Mouse (Mus musculus) induced T-regulatory cell, adult 2 months (primary cell): ENCODE data around the gene Sgms1.

Experiments
- DNase-seq: peaks from one replicate; pipeline ENCODE4 v3.0.0-alpha.2; 2012; ENCODE audit warnings: low read depth

Sgms1 gene

DNA sequence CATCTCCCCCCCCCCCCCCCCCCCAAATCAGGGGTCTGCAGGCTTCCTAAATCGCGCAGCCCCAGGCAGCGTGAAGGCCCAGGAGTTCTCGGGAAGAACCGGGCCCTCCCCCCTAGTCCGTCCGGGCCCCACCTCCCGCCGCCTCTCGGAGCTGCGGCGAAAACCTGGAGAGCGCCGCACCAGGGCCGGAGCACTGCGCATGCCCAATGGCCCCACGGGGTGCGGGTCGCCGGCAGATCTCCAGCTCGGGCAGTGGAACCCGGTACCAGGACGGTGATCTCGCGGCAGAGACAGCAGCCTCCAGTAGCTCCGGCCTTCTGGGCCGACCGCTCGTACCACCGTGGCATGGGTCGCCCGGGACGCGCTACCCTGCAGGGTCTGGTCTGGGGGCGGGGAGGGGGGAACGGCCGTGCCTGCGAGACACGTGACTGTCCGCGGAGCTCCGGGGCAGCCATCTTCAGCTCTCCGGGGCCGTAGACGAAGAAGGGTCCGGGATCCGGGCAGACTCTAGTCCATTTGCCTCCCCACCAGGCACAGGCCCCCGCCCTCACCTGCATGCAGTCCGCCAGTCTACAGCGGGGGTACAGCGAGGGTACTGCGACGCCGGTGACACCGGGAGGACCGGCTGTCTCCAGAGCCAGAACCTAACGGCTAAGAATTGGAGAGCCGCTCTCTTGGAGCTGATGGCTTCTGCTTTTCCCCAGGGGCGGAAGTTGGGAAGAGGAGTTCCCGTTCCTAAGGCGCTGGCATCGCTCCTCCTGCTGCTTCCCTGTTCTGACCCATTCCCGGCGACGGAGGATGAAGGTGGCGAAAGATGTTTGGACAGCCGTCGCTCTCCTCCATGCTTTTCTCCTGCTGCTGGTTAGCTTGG, at the start of gene Sgms1:
Sgms1 (minus strand) TSS at position 714 of the 871 bp plus-strand sequence.
- DNase-seq = peak; percentile 86

DNA sequence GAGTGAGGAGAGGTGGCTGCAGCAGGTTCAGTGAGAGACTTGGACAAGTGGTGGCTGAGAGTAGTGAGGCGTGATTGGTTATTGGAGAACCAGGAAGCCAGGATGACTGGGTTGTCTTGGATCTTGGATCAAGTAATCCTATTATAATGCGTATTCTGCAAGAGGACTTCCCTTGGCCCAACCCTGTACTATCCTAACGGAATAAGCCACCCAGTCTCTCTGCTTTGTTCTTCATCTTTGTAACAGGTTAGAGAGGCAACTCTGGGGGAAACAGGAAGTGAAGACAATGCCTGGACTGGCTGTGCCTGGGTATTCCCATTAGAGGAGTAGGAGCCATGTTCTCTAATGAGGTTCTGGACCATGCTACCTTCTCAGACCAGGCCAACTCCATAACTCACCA, 36.3 kb upstream of the Sgms1 start:
- DNase-seq = no peak

DNA sequence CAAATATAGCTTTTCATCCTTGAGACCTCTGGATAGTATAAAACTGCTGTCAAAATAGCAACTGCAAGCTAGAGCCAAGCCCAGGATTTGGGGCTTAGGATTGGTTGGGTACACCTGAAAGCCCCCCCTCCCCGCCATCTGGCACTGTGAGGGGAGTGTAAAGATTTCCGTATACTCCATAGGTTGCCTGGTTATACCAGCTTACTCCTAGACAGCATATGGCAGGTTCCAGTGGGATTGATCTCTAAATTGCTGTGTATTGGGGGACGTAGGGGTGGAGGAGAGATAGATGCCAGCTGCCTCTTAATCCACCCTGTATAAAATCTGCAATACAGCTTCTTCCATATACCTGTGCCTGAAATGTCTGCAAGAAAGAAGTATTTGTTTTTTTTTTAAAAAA, 35.2 kb upstream of the Sgms1 start:
- no peak for DNase-seq

DNA sequence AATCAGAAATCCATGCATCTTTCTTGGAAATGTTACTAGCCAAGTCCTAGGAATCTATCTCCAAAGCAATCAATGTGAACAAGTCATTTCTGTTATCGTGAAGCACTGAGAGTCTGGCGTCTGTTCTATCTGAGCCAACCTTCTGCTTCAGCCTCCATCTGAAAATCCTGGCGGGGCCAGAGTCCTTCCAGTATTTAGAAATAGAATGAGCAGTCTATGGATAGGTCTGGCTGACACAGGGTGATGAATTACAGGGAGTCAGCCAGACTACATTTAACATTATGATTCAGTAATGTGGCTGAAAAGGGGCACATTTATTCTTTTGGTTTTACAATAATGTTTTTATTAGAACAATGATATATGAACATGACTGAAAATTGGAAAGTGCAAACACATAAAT, 29.6 kb upstream of the Sgms1 start:
- no peak for DNase-seq

DNA sequence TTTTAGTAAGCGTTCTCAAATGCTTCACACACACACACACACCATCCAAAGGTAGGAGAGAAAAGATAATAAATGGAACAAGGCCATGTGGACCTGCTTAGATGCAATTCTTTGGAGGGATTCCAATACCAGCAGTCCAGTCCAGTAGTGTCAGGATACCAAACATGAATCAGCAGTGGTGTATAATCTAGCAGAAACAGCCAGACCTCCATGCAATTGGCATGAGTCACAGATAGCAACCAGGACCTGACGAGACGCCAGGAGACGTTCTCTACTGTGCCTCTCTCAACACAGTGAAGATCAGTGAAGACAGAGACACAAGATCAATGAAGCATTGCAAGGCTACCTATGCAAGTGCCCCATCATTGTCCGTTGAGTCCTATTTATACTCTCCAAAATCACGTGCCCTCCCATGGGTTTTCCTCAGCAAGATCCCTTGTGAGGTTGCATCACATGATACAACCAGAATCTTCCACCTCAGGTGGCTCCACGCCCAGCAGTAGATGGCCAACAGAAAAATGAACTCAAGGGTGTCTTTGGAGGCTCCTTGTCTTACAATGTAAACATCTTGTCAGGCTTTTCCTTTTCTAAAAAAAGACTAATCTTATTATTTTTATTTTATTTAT, 27.3 kb upstream of the Sgms1 start:
- DNase-seq = no peak

DNA sequence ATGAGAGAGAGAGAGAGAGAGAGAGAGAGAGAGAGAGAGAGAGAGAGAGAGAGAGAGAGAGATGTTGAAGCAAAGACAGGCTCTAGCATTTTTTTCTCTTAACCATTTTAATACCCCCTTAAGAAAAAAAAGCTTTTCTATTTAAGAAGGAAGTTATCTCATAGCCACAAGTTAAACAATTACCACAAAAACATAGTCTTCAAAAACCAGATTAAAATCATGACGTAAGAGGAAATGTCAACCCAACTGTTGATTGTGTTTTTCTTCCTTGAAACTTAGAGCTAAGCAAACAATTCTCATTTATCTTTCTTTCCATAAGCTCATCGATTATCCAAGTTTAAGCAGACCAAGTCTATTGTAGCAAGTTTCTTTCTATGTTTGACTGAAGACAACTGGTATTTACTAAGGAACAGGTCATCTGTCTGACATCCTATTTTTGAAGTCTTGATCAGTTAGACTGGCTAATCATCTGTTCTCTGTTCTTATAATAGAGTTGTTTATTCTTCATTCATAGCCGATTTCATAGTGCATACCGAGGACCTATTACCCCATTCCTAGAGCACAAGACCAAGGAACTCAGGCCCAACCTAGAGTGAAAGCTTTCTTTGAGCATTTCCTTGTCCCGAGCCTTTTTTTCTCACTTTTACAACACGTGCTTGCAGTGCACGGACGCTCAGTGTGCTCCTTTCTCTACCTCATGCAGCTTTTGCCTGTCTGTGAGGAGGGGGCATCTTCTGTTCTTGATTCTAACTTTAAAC, 20.3 kb upstream of the Sgms1 start:
- peak; percentile 87 for DNase-seq

DNA sequence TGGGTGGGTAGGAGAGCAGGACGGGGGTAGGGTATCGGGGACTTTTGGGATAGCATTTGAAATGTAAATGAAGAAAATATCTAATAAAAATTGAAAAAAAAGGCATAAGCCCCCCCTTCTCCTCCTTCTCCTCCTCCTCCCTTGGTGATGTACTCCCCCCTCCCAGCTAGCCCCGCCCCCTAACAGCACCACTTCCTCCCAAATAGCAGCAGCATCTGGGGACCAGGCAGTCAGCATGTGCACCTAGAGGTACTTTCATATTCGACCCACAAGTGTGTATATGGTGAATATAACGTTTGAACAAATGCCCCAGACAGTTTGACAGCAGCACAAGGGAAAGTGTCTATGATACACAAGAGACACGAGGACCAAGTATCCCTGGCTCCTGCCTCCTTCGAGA, 17.2 kb upstream of the Sgms1 start:
- DNase-seq = peak; percentile 88

DNA sequence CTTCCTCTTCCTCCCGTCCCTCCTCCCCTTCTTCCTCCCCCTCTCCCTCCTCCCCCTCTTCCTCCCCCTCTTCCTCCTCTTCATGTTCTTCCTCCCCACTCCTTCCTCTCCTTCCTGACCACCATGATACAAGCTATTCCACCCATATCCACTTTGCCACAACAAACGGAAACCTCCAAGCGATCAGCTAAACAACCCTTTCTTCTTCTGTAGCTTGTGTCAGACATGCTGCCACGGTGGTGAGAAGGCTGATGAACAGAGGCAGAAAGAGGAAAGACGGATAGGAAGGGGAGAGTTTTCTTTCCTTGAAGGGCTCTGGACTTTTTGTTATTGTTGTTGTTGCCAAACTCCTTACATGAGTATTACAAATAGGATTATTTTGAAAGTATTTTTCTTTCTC, 14.9 kb upstream of the Sgms1 start:
- DNase-seq = no peak

DNA sequence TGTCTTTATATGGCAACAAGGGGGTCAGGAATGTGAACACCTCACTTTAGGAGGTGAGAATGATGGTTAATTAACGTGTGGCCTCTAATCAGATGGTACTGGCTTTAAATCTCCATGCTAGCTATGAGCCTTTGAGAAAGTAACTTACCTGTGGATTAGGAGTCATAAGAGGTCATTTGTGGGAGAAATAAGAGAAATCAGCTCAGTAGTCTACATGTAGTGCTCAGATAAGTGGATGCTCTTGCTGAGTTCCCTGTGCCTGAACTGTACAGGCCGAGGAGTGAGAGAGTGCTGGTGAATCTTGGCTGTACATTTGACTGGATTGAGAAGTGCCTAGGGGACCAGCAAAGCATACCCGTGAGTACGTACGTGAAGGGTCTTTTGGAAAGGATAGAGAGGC, 14.3 kb upstream of the Sgms1 start:
- no peak for DNase-seq

DNA sequence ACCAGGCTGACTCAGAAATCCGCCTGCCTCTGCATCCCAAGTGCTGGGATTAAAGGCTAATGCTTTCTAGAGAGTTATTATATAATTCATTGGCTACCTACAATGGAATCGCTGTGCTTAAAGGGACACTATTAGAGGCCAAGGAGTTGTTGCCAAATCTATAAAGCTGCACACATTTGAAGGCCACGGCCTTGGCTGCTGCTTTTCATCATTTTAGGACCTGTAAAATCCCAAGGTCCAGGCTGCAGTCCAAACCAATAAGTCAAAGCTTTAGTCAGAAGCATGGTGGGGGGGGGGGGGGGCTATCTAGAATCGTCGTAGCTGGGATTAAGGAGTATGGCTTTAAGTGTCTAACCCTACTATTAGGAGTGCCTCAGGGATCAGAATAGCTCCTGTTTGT, 9.0 kb upstream of the Sgms1 start:
- no peak for DNase-seq

DNA sequence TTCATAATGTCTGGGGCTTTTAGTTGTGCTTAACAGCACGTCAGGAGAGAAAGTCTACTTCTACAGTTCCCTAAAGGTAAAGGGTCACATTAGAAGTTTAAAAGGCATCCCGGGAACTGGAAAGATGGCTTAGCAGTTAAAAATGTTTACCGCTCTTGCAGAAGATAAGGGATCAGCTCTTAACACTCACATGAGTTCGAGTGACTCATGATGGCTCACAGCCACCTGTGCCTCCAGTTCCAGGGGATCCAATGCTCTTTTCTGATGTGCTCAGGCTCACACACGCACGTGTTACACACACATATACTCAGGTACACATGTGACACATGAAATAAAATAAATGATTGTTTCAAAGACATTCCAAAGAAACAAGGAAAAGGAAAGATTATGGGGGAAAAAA, 6.8 kb upstream of the Sgms1 start:
- DNase-seq = no peak

DNA sequence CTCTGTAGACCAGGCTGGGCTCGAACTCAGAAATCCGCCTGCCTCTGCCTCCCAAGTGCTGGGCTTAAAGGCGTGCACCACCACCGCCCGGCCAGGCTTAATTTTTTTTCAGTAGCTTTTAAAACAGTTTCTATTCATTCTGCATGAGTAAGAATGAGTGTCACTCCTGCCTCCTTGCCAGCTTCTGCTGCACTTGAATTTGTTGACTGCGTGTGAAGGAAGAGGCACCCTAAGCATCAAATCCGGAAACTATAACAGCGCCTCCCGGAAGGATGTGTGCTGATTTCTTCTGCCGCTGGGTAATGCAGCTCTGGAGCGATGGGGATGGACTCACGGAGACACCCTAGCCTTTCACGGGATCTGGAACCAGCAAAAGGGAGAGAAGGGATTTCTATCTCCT, 5.3 kb upstream of the Sgms1 start:
- no peak for DNase-seq

DNA sequence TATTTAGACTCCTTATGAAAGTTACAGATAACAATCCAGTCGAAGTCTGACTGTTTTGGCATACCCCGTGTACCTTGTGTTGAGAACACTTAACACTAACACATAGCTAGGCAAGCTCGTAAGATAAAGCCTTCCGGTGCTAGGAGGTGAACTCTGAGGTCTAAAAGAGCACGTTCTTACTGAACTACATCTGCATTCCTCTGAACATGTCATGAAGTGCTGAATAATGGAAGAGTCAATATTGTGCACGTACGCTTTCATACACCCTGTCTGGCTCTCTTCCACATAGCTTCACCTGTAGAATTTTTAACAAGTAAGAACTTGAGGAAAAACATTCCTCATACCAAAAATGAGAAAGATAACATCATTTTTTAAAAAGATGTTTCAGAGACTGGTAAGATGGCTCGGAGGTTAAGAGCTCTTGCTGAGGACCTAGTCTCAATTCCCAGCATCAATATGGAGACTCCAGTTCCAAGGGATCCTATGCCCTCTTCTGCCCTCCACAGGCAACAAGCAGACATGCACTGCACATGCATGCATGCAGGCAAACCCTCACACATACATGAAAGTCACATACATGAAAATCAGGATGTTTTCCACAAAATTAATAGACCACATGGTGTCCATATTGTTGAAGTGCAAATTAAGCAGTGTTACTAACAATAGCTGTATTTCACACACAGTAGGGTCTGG, 4.4 kb upstream of the Sgms1 start:
- no peak for DNase-seq

DNA sequence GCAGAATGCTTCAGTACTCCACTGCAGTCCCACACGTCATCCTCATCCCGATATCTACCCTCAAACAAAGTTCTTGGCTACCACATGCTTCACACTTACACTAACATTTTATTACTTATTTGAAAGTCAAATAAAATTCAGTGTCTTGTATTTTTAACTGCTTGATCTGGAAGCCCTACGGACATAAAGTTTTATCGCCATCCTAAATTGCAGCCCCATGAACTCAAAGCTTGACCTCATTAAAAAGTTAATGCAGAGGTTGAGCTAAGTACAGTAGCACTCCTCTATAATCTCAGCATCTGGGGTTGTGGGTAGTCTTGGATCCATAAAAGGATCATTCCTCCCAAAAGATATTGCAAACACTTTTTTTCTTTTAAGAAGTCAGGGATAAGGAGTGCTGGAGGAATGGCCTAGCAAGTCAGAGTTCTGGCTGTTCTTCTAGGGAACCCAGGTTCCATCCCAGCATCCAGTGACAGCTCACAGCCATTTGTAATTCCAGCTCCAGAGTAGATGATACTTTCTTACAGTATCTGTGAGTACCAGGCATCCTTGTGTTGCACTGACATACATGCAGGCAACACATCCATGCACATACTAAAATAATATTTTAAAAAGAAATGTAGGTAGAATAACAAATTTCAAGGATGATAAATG, 3.7 kb upstream of the Sgms1 start:
- no peak for DNase-seq

DNA sequence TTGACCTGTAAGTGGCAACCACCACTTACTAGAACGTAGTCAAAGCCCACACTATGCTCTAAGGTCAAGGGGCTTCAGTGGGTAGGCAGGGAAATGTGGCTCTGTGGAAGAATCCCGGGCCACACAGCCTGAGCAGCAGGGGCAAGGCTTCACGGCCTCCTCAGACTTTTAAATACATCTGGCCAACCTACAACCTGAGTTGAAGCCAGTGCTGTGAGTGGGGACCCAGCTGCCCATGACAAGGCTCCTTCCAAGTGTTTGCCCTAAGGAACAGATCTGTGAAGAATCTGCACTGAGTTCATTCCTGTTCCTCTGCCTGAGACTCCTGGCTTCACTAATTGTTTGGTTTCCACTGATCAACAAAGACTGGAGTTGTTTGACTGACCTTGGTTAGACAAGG, 1.9 kb upstream of the Sgms1 start:
- no peak for DNase-seq

DNA sequence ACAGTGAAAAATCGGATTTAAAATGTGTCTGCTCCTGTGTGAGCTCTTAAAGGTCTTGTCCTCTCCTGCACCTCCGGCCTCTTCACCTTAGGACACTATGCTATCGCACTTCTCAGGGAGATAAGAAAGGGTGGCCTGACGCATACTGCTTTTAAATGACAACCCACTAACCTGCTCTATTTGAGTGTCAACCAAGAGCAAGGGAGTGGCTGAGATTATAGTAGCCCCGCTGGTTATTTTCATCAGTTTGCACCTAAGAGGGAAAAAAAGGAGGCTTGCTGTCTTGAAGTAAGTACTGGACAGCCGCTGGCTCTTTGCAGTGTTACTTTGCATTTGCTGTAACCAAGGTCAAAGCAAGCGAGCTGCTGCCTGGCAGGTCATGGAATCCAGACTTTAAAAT, 602 bp upstream of the Sgms1 start:
- DNase-seq = peak; percentile 31

DNA sequence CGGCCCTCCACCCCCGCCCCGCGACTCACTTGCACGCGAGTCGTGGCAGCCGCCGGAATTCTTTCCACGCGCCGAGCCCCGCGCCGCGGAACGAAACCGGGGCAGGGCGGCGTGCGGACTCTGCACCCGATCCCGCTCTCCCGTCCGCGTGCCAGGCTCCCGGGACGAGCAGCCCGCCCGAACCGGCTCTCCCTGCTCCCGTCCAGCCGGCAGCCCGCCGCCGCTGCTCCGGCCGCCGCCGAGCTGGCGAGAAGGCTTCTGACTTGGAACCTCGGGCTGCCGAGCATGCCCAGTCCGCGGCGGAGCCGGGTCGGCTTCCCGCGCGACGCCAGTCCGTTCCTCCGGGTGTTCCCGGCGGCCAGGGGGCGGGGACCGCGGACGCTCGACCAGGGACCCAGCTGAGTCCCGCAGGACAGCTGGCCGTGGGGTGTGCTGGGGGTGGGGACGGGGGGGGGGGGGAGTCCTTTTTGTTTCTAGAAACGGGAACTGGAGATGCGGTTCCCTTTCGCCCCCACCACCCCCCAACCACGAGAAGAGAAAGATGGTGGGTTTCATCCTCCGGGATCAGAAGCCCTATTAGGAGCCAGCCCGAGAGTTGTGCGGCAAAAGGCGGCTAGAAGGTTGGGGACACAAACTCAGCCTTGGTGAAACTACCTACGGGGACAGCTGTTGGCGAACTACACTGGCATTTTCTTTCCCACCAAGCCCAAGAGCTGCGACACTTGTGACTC, 1.2 kb downstream of the Sgms1 start:
- DNase-seq = peak; percentile 75

DNA sequence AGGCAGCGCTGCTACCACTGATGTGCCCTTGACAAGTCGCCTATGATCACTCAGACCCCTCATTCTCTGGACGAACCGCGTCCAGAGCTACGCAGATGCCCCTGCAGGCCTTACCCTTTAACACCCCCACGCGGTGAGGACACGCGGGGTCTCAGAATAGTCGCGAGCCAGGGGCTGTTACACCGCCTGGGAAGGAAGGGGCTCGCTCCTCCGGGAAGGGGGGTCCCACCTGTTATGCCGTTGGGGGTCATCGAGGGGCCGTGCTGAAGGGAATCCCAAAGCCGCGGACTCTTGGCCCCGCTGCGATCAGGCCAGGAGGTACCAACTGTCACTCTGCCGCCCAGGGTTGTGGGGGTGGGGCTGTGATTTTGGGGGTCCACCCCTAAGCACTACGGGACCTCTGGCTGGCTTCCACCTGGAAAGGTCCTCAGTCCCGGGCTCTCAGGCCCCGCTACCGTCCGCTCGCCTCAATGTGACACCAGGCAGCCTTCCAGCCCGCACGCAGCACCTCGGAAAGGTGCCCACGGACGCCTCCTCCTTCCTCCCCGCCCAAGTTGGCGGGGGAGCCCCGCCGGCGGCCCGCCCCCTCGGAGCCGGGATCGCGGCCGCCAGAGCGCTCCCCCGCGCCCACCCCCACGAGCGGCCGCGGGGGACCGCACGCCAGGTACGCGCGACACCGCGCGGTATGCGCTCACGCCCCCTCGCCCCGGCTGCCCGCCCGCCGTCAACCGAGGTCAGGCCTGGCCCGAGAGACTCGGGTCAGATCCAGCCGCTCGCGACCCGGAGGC, 1.9 kb downstream of the Sgms1 start:
- peak; percentile 72 for DNase-seq

DNA sequence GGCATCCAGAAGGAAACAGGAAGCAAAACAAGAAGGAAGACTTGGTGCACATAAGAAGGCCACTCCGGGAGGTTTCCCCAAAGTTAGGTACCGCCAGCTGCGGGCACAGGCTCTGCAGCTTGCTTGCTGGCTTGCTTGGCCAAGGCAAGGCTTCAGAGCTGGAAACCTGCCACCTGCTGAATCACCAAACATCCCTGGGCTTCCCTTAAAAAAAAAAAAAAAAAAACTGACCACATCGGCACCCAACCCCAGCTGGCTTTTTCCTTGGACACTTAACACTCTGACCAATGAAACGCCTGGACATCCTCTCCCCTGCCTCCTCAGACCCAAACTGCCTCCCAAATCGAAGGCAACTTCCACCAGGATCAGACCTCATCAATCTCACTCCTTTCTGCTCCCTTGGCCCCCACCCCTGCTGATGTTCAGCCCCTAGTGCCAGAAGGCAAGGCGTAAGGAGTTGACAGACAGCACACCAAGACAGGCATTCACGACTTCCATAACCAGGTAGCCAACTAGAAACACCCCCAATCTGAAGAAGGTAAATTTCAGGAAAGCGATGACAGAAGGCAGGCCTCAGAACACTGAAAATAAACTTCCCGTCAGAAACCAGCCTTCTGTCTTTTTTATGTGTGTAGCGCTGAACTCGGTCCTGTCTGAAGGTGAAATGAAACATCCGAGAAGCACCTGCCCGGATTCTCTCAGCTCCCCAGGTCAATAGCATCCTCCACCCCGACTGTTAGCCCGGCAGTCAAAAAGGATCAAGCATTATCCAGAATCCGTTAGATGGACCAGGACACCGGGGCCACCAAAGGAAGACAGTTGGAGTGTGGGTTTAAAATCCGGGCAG, 2.7 kb downstream of the Sgms1 start:
- peak; percentile 46 for DNase-seq
